Mouse (Mus musculus): ENCODE measurements at regions not wholly inside any gene's neighbourhood (a gene's known extent, or its start where the extent isn't known, plus 50 kb on each side); places are given as distances from the start of the nearest gene placed in this dataset.

GRCm38 (mm10) chr4:32170106-32170459 lies 68.5 kb upstream of the Bach2 start:
- TF ChIP-seq CTCF (IDR thresholded peaks at IDR 0.05; ENCODE audit: low read depth) (no peak), EP300 (IDR thresholded peaks at IDR 0.05; ENCODE audit: low read depth) (no peak)

Measured in heart, postnatal 0 days (tissue).